Mouse (Mus musculus) mesoderm, embryonic 11.5 days (tissue): Measurements from ENCODE around the gene Ano1.

Experiments used
- DNase-seq: peaks from one replicate; pipeline ENCODE4 v3.0.0-alpha.2; 2012; ENCODE audit warnings: low read depth, low spot score

The Ano1 gene

GRCm38 (mm10) chr7:144640817-144641216 is 111.0 kb downstream of the Ano1 start:
- DNase-seq, result no peak

- DNase-seq, result no peak
These were observed 115.8 kb downstream of the Ano1 start for GRCm38 (mm10) chr7:144636000-144636399.

DNA sequence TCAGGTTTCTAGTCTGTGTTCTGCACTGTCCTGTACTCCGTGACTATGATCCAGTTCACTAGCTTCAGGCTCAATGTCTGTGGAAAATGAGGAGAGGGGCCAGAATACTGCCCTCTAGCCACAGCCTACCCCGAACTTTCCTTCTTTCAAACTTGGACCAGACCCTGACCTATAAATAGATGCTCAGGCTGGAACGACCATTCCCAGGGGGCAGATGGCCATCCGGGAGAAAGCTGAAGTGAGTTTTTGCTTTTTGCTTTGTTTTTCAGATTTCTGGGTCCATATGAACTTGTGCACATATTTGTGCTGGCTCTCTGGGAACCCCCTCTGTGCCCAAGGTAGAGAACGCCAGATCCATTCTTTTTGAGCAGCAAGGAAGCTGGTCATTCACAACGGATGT is 116.9 kb downstream of the Ano1 start:
- DNase-seq, result no peak

GRCm38 (mm10) chr7:144634450-144634849 is 117.3 kb downstream of the Ano1 start:
- no peak for DNase-seq

DNA sequence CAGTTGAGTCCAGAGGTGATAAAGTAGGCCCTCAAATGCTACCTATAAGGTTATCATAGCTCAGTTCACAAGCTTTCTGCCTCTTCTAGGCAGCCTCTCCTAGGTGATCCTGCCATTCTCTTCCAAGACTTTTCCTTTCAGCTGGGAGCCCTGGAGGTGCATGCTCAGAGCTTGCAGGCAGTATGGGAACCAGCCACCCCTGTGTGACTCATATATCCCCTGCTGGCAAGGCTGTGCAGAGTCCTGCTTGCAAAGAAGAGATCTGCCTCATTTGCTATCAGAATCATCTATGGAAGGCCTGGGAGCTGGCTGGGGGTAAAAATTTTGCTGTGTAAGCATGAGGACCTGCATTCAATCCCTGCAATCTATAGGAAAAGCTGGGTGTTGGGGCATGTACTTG is 119.5 kb downstream of the Ano1 start:
- DNase-seq, result no peak

- no peak for DNase-seq
These were observed 121.2 kb downstream of the Ano1 start for GRCm38 (mm10) chr7:144630622-144631021.

DNA sequence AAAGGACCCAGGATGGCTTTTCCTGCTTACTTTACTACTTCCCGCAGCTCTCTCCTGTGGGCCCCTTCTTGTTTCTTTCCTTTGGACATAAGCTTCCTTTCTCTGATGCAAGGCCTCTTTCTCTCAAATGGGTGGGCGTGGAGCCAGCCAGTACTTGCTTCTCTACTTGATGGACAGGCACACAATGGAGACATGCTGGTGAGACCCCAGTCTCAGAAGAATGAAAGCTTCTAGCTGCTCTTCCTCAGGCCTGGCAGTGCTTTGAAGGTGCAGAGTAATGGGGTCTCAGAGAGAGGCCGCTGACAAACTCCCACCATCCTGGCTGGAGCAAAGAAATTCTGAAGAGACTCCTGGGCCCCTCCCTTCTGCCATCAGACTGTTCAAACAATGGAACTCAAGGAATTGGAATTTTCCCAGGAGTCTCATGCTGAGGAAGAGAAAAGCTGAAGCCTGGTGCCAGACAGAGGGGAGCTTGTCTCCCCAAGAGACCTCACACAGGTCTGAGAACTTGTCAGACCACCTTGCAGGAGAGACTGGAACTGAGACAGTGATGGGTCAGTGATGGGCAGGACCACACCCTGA is 123.3 kb downstream of the Ano1 start:
- peak; percentile 56 for DNase-seq

- peak; percentile 2 for DNase-seq
These were observed 124.0 kb downstream of the Ano1 start for GRCm38 (mm10) chr7:144627606-144628333.

DNA sequence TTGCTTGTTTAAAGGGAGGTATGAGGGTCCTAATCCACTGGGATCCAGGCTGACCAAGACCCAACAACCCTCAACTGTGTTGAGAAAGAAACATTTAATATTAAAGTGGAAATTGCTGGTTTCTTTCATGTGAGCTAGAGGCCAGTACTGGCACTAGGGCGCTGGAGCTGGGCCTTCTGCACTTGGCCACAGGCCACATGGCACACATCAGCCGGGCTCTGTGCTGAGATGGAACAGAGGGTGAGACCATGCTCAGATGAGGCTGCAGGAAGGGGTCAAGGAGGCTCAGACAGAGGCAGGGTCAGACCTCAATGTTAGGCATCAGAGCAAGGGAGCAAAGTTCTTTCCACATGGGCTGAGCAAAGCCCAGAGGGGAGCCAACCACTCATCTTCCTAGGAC is 125.7 kb downstream of the Ano1 start:
- no peak for DNase-seq

- peak; percentile 7 for DNase-seq
These were observed 130.8 kb downstream of the Ano1 start for GRCm38 (mm10) chr7:144620721-144621681.

GRCm38 (mm10) chr7:144620315-144620714 is 131.5 kb downstream of the Ano1 start:
- DNase-seq, result no peak

- no peak for DNase-seq
These were observed 136.4 kb downstream of the Ano1 start for GRCm38 (mm10) chr7:144615343-144615742.

GRCm38 (mm10) chr7:144612829-144613228 is 138.9 kb downstream of the Ano1 start:
- DNase-seq, result no peak

DNA sequence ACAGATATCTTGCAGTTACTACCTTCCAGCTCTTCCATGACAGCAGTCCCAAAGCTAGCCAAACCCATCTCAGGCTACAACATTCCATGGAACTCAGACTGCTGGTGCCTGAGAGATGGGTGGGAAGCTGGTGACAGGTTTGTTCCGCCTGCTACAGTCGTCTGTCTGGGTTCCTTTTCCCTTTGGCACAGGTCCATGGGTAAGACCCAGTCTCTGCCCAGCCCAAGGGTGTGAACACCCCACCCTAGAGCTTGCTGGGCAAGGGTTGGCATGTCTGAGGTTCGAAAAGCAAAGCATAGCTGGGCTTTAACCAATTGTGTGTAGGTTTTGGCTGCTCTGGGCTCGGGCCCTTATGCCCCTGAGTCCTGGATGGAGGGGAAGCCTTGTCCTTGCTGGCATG is 139.4 kb downstream of the Ano1 start:
- DNase-seq, result no peak

GRCm38 (mm10) chr7:144611595-144611994 is 140.2 kb downstream of the Ano1 start:
- DNase-seq, result no peak

GRCm38 (mm10) chr7:144609568-144609967 is 142.2 kb downstream of the Ano1 start:
- DNase-seq, result no peak

- no peak for DNase-seq
These were observed 143.9 kb downstream of the Ano1 start for GRCm38 (mm10) chr7:144607862-144608261.

DNA sequence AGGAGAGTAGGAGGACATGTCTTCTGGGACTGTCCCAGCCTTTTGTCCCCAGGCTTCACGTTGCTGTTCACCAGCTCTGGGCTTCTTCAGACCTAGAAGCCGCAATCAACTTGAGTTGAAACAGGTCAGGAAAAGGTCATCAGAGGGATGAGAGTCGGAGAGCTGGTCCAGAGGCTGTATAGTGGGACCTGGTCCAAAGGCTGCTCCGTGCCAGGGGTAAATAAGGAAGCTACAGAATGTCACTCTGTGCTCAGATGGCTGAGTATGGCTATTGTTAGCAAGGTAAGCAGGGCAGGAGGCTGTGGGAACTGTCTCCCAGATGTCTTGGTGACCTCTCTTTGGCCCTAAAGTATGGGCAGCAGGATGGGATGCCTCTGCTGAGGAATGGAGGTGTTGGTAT is 147.0 kb downstream of the Ano1 start:
- no peak for DNase-seq

- DNase-seq, result no peak
These were observed 147.5 kb downstream of the Ano1 start for GRCm38 (mm10) chr7:144604291-144604690.

DNA sequence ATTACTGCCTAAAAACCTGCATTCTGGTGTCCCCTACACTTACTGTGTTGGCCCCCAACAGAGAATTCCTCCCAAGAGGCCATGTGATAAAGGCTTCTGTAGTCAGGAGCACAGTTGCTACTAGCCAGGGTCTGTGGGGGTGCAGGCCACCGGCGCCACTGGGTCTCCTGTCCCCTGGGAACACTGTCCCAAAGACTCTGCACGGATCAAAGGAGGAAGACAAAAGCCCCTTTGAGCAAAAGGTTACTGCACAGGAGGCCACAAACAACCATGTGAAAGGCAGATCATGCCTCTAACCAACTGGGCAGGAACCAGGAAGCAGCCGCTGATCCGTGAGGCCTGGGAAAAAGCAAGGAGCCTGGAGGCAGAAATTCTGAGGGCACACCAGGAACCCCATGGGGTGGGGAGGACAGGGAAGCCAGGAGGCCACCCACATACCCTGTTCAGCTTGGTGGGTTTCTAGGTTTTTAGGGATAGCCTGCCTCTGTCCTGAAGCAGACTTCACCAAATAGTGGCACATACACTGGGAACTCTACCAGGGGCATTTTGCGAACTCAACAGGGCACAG is 151.4 kb downstream of the Ano1 start:
- peak; percentile 22 for DNase-seq

DNA sequence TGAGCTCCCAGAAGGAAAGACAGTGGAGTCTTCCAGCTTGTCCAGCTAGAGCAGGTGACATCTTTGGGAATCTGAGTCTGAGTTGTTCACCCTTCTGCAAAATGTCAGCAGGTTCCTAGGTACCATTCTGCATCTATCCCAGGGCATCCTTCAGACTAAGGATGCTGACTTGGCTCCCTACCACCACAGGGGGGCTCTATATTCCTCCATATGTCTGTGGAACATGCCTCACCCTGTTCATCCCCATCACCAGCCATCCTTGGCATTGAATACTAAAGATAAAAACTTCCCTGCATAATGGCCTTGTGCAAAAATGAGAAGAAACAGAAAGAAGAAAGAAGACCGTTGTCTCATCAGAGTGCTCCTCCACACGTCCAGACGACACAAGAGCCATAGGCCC is 162.3 kb downstream of the Ano1 start:
- DNase-seq, result no peak

- peak; percentile 39 for DNase-seq
These were observed 164.5 kb downstream of the Ano1 start for GRCm38 (mm10) chr7:144587291-144587690.
